Mouse (Mus musculus): ENCODE measurements around the gene Olfr747. TPM values are rescaled to one million over a fixed set of nuclear protein-coding genes. Genes with fewer than 3 reads are reported as not detected.
"Not testable (repeated sequence)": the region's sequence is repeated elsewhere in the genome, so short reads cannot be mapped to it uniquely, and the experiment has no call there.

Olfr747 gene
- not detected in 2 replicates for polyA plus RNA-seq (2015; fragmentation: Nextera tagmentation; extraction: Ambion mirVana)

DNA sequence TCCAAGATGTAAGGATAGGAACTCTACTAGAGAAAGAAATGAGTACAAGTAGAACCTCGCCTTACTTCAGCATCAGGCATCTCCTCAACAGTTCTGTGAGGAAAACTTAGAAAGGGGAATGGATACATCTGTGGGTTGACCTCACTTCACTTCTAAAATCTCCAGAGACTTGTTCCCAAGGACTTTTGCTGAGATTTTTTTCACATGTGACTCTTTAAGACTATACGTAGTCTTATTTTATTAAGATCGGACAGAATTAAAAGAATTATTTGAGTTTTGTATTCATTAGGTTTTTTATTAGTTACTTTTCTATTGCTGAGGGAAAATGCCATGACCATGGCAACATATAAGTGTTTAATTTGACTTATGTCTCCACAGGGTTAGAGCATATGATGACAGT lies at the start of gene Olfr747:
Gene Olfr747 (minus strand): TSS at position 101 of the 400 bp plus-strand sequence.
- no peak within 1 kb of the TSS for H3K9ac ChIP-seq
- H3K4me1 ChIP-seq: no peaks in the 10 kb centered on the region
- H3K27ac ChIP-seq (replicated peaks): no peak within 1 kb of the TSS
- H3K9me3 ChIP-seq: no peaks in the 10 kb centered on the region
- H3K27me3 ChIP-seq (replicated peaks): no peaks in the 10 kb centered on the region
- H3K4me3 ChIP-seq: no peak within 1 kb of the TSS
- ATAC-seq (ENCODE audit: extremely low read depth, insufficient number of reproducible peaks, low FRiP score, low TSS enrichment): no peak
- H3K36me3 ChIP-seq: no peaks in the 10 kb centered on the region
- 73% methylated on average over 3 of the region's 3 CpGs for WGBS
- H3K4me2 ChIP-seq: no peak within 1 kb of the TSS

DNA sequence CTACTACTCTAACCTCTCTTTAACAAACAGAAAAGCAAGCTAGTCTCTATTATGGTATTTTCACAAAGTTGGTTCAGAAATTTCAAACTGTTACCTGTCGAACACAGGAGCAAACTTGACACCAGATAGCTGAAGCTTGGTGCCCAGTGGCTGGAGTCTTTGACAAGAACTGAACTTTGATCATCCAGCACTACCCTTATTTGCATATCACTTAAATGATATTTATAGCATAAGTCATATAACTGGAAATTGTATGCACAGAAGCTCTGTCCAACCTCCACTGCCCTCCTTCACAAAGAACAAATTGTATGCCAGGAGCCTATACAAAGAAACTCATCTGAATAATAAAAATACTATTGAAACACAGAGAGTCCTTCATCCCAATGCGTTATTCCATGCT lies 48.6 kb upstream of the Olfr747 start:
- ATAC-seq (ENCODE audit: extremely low read depth, insufficient number of reproducible peaks, low FRiP score, low TSS enrichment): no peak
- Histone ChIP-seq H3K27ac (replicated peaks) (no peak overlapping the region), H3K4me1 (no peaks in the 10 kb centered on the region), H3K4me2 (no peak overlapping the region), H3K36me3 (no peaks in the 10 kb centered on the region), H3K9me3 (no peaks in the 10 kb centered on the region), H3K9ac (no peak overlapping the region), H3K4me3 (no peak overlapping the region), H3K27me3 (replicated peaks) (no peaks in the 10 kb centered on the region)
- WGBS: 54% methylated on average over 2 of the region's 2 CpGs

- no peaks in the 10 kb centered on the region for H3K9me3 ChIP-seq
- H3K4me2 ChIP-seq: no peak overlapping the region
- H3K27ac ChIP-seq (replicated peaks): no peak overlapping the region
- no peaks in the 10 kb centered on the region for H3K4me1 ChIP-seq
- no peak overlapping the region for H3K4me3 ChIP-seq
- H3K9ac ChIP-seq: no peak overlapping the region
- no peak for ATAC-seq (ENCODE audit: extremely low read depth, insufficient number of reproducible peaks, low FRiP score, low TSS enrichment)
- no peaks in the 10 kb centered on the region for H3K36me3 ChIP-seq
- no peaks in the 10 kb centered on the region for H3K27me3 ChIP-seq (replicated peaks)
- WGBS: 54% methylated on average over 2 of the region's 2 CpGs
Observed at GRCm38 (mm10) chr14:50740334-50740733, 47.3 kb upstream of the Olfr747 start.

- not testable (repeated sequence) for H3K4me2 ChIP-seq; ATAC-seq (ENCODE audit: extremely low read depth, insufficient number of reproducible peaks, low FRiP score, low TSS enrichment); H3K4me1 ChIP-seq; H3K27ac ChIP-seq (replicated peaks); H3K36me3 ChIP-seq; H3K9ac ChIP-seq; H3K27me3 ChIP-seq (replicated peaks); H3K4me3 ChIP-seq; H3K9me3 ChIP-seq
- WGBS: 68% methylated on average over 3 of the region's 4 CpGs
Observed at GRCm38 (mm10) chr14:50722371-50722770, 29.4 kb upstream of the Olfr747 start.

DNA sequence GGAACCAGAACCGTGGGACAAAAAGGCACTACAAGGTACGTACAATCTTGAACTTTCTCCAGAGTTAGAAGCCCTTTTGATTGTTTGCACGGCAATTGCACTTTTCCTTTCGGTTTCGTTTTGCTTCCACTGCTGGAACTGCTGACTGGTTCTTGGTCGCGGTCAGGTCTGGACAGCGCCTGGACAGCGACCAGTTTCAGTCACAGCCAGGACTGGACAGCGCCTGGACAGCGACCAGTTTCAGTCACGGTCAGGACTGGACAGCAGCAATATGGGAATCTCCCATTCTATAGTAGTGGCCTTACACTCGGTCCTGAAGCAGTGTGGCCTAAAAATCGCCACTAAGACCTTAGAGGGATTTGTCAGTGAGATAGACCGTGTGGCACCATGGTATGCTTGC lies 26.9 kb upstream of the Olfr747 start:
- peaks cover 19% of the 10 kb centered on the region for H3K9me3 ChIP-seq
- not testable (repeated sequence) for H3K27ac ChIP-seq (replicated peaks); H3K36me3 ChIP-seq; H3K9ac ChIP-seq; H3K4me3 ChIP-seq; ATAC-seq (ENCODE audit: extremely low read depth, insufficient number of reproducible peaks, low FRiP score, low TSS enrichment); H3K4me1 ChIP-seq; H3K4me2 ChIP-seq; H3K27me3 ChIP-seq (replicated peaks)
- WGBS: 83% methylated on average over 15 of the region's 15 CpGs

GRCm38 (mm10) chr14:50707073-50707472 lies 14.1 kb upstream of the Olfr747 start, which contains the start of gene Olfr748:
Olfr748 (plus strand) TSS chr14:50707373.
- WGBS: 63% methylated on average over 1 of the region's 1 CpGs
- Histone ChIP-seq H3K9me3 (no peaks in the 10 kb centered on the region), H3K27me3 (replicated peaks) (no peaks in the 10 kb centered on the region), H3K36me3 (no peaks in the 10 kb centered on the region), H3K4me1 (no peaks in the 10 kb centered on the region), H3K4me2 (no peak within 1 kb of the TSS), H3K9ac (no peak within 1 kb of the TSS), H3K27ac (replicated peaks) (no peak within 1 kb of the TSS), H3K4me3 (no peak within 1 kb of the TSS)
- ATAC-seq (ENCODE audit: extremely low read depth, insufficient number of reproducible peaks, low FRiP score, low TSS enrichment): no peak

- H3K4me2 ChIP-seq: no peak within 1 kb of the TSS
- H3K9ac ChIP-seq: no peak within 1 kb of the TSS
- H3K4me3 ChIP-seq: no peak within 1 kb of the TSS
- H3K27ac ChIP-seq (replicated peaks): no peak within 1 kb of the TSS
- no peak for ATAC-seq (ENCODE audit: extremely low read depth, insufficient number of reproducible peaks, low FRiP score, low TSS enrichment)
- no peaks in the 10 kb centered on the region for H3K27me3 ChIP-seq (replicated peaks)
- H3K4me1 ChIP-seq: no peaks in the 10 kb centered on the region
- H3K36me3 ChIP-seq: no peaks in the 10 kb centered on the region
- H3K9me3 ChIP-seq: peaks cover 3% of the 10 kb centered on the region; the same call in 1 of the 2 replicates
Observed at GRCm38 (mm10) chr14:50646783-50647182, 46.2 kb downstream of the Olfr747 start, which contains the start of gene Olfr746. Olfr746 (plus strand) TSS chr14:50647083.

- no peak for ATAC-seq (ENCODE audit: extremely low read depth, insufficient number of reproducible peaks, low FRiP score, low TSS enrichment)
Observed at GRCm38 (mm10) chr14:50639088-50639487, 53.9 kb downstream of the Olfr747 start, which contains the start of gene Olfr745. Olfr745 (plus strand) TSS chr14:50639388.

More at GRCm38 (mm10) chr14:50639088-50639487, 53.9 kb downstream of the Olfr747 start, which contains the start of gene Olfr745:
- H3K4me1 ChIP-seq: no peaks in the 10 kb centered on the region
- H3K36me3 ChIP-seq: no peaks in the 10 kb centered on the region
- H3K4me3 ChIP-seq: no peak within 1 kb of the TSS
- no peaks in the 10 kb centered on the region for H3K27me3 ChIP-seq (replicated peaks)
- no peak within 1 kb of the TSS for H3K4me2 ChIP-seq
- 0 out of 2 replicates have a peak, but pooled peaks cover 10% of the 10 kb centered on the region for H3K9me3 ChIP-seq
- H3K9ac ChIP-seq: no peak within 1 kb of the TSS
- 74% methylated on average over 2 of the region's 2 CpGs for WGBS
- H3K27ac ChIP-seq (replicated peaks): no peak within 1 kb of the TSS

Other genes with a start within 250 kb of the Olfr747 start
- not detected in 2 replicates for gene Olfr740, start 247.7 kb downstream of the Olfr747 start, polyA plus RNA-seq (2015; fragmentation: Nextera tagmentation; extraction: Ambion mirVana)
- gene Olfr741, start 220.5 kb downstream of the Olfr747 start, polyA plus RNA-seq (2015; fragmentation: Nextera tagmentation; extraction: Ambion mirVana): not detected in 2 replicates
- gene Olfr742, start 189.6 kb downstream of the Olfr747 start, polyA plus RNA-seq (2015; fragmentation: Nextera tagmentation; extraction: Ambion mirVana): not detected in 2 replicates
- gene Olfr743, start 171.4 kb downstream of the Olfr747 start, polyA plus RNA-seq (2015; fragmentation: Nextera tagmentation; extraction: Ambion mirVana): not detected in 2 replicates
- gene Olfr744, start 78.3 kb downstream of the Olfr747 start, polyA plus RNA-seq (2015; fragmentation: Nextera tagmentation; extraction: Ambion mirVana): not detected in 2 replicates
- not detected in 2 replicates for gene Olfr745, start 53.8 kb downstream of the Olfr747 start, polyA plus RNA-seq (2015; fragmentation: Nextera tagmentation; extraction: Ambion mirVana)
- not detected in 2 replicates for gene Olfr746, start 46.1 kb downstream of the Olfr747 start, polyA plus RNA-seq (2015; fragmentation: Nextera tagmentation; extraction: Ambion mirVana)
- not detected in 2 replicates for gene Olfr748, start 14.2 kb upstream of the Olfr747 start, polyA plus RNA-seq (2015; fragmentation: Nextera tagmentation; extraction: Ambion mirVana)
- gene Olfr749, start 51.9 kb upstream of the Olfr747 start, polyA plus RNA-seq (2015; fragmentation: Nextera tagmentation; extraction: Ambion mirVana): not detected in 2 replicates
- 48.8 and 51.4 TPM in 2 replicates for gene Ttc5, start 92.3 kb upstream of the Olfr747 start, polyA plus RNA-seq (2015; fragmentation: Nextera tagmentation; extraction: Ambion mirVana)
- gene Ccnb1ip1, start 114.5 kb upstream of the Olfr747 start, polyA plus RNA-seq (2015; fragmentation: Nextera tagmentation; extraction: Ambion mirVana): not detected in 2 replicates
- gene Parp2, start 114.6 kb upstream of the Olfr747 start, polyA plus RNA-seq (2015; fragmentation: Nextera tagmentation; extraction: Ambion mirVana): 35.1 and 41.6 TPM in 2 replicates
- gene Tep1, start 177.4 kb upstream of the Olfr747 start, polyA plus RNA-seq (2015; fragmentation: Nextera tagmentation; extraction: Ambion mirVana): 4.5 and 5.1 TPM in 2 replicates
- 0.10 and 0.45 TPM in 2 replicates for gene Klhl33, start 204.3 kb upstream of the Olfr747 start, polyA plus RNA-seq (2015; fragmentation: Nextera tagmentation; extraction: Ambion mirVana)
- 112 and 131 TPM in 2 replicates for gene Osgep, start 231.7 kb upstream of the Olfr747 start, polyA plus RNA-seq (2015; fragmentation: Nextera tagmentation; extraction: Ambion mirVana)
- gene Apex1, start 231.8 kb upstream of the Olfr747 start, polyA plus RNA-seq (2015; fragmentation: Nextera tagmentation; extraction: Ambion mirVana): 148 TPM in 2 replicates
- 34.9 and 38.2 TPM in 2 replicates for gene Pip4p1, start 237.7 kb upstream of the Olfr747 start, polyA plus RNA-seq (2015; fragmentation: Nextera tagmentation; extraction: Ambion mirVana)
- gene Pnp, start 237.9 kb upstream of the Olfr747 start, polyA plus RNA-seq (2015; fragmentation: Nextera tagmentation; extraction: Ambion mirVana): 36.5 and 41.3 TPM in 2 replicates